Mouse (Mus musculus) forebrain, embryonic 13.5 days (tissue): ENCODE measurements at regions not wholly inside any gene's neighbourhood (a gene's known extent, or its start where the extent isn't known, plus 50 kb on each side); places are given as distances from the start of the nearest gene placed in this dataset.

Experiments
- ATAC-seq: fragments of 200-750 bp; cut with Nextera tagmentation; 2 replicates; pipeline ENCODE4 v1.8.0; 2017
- H3K27ac ChIP-seq: fragments of 300-500 bp; sonication (generic); 2 replicates; pipeline ENCODE4 v1.5.1; 2015; ENCODE audit warnings: inconsistent platforms, mild to moderate bottlenecking, moderate library complexity
- H3K27me3 ChIP-seq: fragments of 300-500 bp; sonication (generic); 2 replicates; pipeline ENCODE4 v1.6.1; 2015; ENCODE audit warnings: mild to moderate bottlenecking, inconsistent platforms
- H3K36me3 ChIP-seq: fragments of 300-500 bp; sonication (generic); 2 replicates; pipeline ENCODE4 v1.6.1; 2015; ENCODE audit warnings: mild to moderate bottlenecking, inconsistent platforms; ENCODE audit not compliant: poor library complexity, severe bottlenecking
- H3K4me1 ChIP-seq: fragments of 300-500 bp; sonication (generic); 2 replicates; pipeline ENCODE4 v1.6.1; 2015; ENCODE audit warnings: inconsistent platforms
- H3K4me2 ChIP-seq: fragments of 300-500 bp; sonication (generic); 2 replicates; pipeline ENCODE4 v1.6.1; 2015; ENCODE audit warnings: inconsistent platforms, mild to moderate bottlenecking, moderate library complexity
- H3K4me3 ChIP-seq: fragments of 300-500 bp; sonication (generic); 2 replicates; pipeline ENCODE4 v1.5.1; 2015; ENCODE audit warnings: mild to moderate bottlenecking, inconsistent platforms
- H3K9ac ChIP-seq: fragments of 300-500 bp; sonication (generic); 2 replicates; pipeline ENCODE4 v1.6.1; 2015; ENCODE audit warnings: mild to moderate bottlenecking, inconsistent platforms
- H3K9me3 ChIP-seq: fragments of 300-500 bp; sonication (generic); replicated peaks from 2 replicates; pipeline ENCODE4 v1.6.1; 2016; ENCODE audit warnings: inconsistent platforms
- WGBS: fragments of 180-500 bp; shearing (Covaris S2); methylation state at CpG from one replicate; pipeline ENCODE4 v1.1.7; 2015; 5-methylcytosine and 5-hydroxymethylcytosine counted together

DNA sequence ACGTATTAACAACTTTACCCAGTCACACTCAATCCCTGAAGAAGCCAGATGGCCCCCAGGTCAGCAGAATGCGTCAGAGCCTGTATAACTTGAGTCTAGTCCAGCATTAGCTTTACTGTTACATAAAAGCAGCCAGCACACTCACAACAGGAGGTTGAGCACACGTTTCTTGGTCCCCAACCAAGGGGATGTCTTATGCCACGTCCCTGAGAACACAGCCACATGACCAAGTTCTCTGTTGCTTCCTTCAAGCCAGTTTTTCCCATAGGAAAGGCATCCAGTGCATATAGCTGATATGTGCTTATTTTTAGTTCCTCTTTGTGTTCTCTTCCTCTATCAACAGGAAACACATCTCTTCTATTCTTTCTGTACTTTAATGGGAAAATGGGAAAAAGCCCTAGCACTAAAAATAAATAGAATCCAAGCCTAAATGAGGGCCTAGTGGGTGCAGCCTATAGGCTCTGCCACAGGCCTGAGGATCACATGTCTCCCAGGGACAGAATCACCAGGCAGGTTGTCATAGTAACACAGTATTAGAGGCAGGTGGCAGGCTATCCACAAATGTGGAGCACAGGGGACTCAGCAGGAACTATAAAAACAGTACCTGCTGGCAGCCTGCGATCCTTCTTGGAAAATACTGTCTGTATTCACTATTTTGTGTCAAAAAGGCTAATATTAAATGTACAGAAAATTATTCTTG lies 160.1 kb downstream of the Tmem17 start:
- Histone ChIP-seq H3K4me3 (no peak overlapping the region), H3K9me3 (no peaks in the 10 kb centered on the region), H3K36me3 (no peaks in the 10 kb centered on the region), H3K27me3 (no peaks in the 10 kb centered on the region), H3K4me2 (no peak overlapping the region), H3K9ac (no peak overlapping the region), H3K4me1 (peaks cover 11% of the 10 kb centered on the region), H3K27ac (peak overlapping the region; percentile 68)
- 33% methylated on average over 5 of the region's 5 CpGs for WGBS
- peak; percentile 97 for ATAC-seq

DNA sequence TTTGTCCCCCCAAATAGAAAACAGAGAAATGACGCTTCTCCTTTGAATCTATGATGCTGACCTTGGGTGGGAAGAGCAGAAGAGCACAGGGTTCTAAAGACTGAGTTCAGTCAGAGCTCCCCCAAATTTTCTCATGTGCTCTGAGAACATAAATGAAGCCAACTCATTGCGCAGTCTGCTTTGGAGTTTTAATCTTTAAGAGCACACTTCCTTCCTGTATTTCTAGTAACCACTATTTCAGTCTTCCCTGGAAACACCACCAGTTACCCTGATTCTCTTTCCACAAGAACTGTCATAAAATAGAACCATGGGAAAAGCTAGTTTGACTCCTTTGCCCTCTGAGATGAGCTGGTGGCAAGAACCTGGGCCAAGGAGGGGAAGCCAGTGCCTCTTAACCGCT lies 163.2 kb downstream of the Tmem17 start:
- H3K4me2 ChIP-seq: no peak overlapping the region
- H3K9ac ChIP-seq: no peak overlapping the region
- no peak overlapping the region for H3K4me3 ChIP-seq
- H3K36me3 ChIP-seq: no peaks in the 10 kb centered on the region
- no peak for ATAC-seq
- no peak overlapping the region for H3K27ac ChIP-seq
- H3K9me3 ChIP-seq: no peaks in the 10 kb centered on the region
- H3K4me1 ChIP-seq: peaks cover 11% of the 10 kb centered on the region
- WGBS: 89% methylated on average over 3 of the region's 3 CpGs
- H3K27me3 ChIP-seq: no peaks in the 10 kb centered on the region

DNA sequence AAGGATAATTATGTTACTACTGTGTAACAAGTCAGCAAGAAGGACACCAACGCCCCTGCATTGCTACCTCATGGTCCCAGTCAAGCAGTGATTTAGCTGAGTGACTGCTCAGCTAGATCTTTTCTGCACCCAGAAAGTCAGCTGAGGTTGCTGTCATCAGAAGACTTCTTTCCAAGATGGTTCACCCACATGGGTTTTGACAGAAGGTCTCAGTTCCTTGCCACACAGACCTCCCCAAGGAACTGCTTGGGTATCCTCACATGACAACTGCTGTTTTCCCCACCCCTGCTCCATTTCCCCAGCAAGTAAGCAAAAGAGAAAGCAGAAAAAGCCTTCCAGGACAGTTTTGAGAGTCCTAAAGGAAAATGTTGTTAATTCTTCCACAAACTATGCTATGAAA lies 163.9 kb downstream of the Tmem17 start:
- H3K27me3 ChIP-seq: no peaks in the 10 kb centered on the region
- H3K36me3 ChIP-seq: no peaks in the 10 kb centered on the region
- WGBS: 96% methylated on average over 1 of the region's 1 CpGs
- peaks cover 11% of the 10 kb centered on the region for H3K4me1 ChIP-seq
- no peak overlapping the region for H3K4me2 ChIP-seq
- no peak for ATAC-seq
- no peak overlapping the region for H3K27ac ChIP-seq
- no peak overlapping the region for H3K4me3 ChIP-seq
- no peaks in the 10 kb centered on the region for H3K9me3 ChIP-seq
- H3K9ac ChIP-seq: no peak overlapping the region

DNA sequence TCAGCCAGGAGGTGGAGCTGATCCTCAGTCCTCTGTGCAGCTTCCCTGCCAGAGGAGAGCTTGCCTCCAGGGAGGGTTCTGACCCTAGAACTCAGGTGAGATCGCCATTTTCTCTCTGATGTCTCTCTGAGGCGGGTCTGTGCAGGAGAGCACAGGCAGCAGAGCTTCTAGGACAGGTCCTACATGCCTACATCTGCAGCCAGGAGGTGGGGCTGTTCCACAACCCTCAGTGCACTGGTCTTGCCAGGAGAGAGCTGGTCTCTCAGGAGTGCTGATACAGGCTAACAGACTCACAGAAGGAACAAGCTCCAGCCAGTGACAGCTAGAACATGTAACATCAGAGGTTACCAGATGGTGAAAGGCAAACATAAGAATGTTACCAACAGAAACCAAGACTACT lies 165.4 kb downstream of the Tmem17 start:
- Histone ChIP-seq H3K4me1 (peaks cover 2% of the 10 kb centered on the region), H3K9me3 (no peaks in the 10 kb centered on the region), H3K9ac (no peak overlapping the region), H3K4me2 (no peak overlapping the region), H3K36me3 (no peaks in the 10 kb centered on the region), H3K4me3 (no peak overlapping the region), H3K27me3 (no peaks in the 10 kb centered on the region), H3K27ac (no peak overlapping the region)
- ATAC-seq: no peak
- 34% methylated on average over 2 of the region's 2 CpGs for WGBS

DNA sequence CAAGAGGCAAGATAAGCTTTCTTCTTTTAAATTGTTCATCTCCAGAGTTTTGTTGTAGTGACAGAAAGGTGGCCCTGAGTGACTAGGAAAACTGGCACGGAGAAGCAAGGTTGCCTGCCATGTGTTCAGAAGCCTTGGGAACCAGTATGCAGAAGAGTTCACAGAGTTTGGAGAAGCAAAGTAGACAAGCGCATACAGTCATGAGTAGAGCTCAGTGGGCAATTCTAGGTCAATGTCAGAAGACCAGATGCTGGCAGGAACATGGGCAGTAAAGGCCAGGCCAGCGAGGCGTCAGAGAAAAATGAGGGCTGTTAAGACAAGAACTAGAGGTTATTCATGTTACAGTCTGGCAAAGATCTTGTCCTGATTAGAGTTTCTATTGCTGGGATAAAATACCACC lies 172.7 kb downstream of the Tmem17 start:
- 92% methylated on average over 4 of the region's 4 CpGs for WGBS

DNA sequence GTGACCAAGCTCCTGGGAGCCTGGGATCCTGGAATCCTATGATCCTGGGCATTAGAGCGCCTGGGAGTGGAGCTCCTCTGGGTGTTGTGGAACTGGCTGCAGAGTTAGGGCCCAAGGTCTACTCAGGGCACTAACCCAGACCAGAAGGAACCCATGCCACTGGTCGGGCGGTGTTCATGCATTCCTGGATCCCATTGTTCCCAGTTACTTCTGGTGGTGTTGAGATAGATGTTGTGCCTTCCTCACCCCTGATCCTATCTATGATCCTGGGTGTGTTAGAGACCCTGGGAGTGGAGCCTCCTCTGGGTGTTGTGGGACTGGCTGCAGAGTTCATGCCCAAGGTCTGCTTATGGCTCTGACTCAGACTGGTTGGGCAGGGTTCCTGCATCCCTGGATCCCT lies 169.9 kb downstream of the B3gnt2 start:
- 90% methylated on average over 3 of the region's 3 CpGs for WGBS
- no peaks in the 10 kb centered on the region for H3K4me1 ChIP-seq
- no peak overlapping the region for H3K4me3 ChIP-seq
- no peak overlapping the region for H3K9ac ChIP-seq
- no peaks in the 10 kb centered on the region for H3K36me3 ChIP-seq
- no peak for ATAC-seq
- no peak overlapping the region for H3K4me2 ChIP-seq
- no peaks in the 10 kb centered on the region for H3K27me3 ChIP-seq
- H3K27ac ChIP-seq: no peak overlapping the region
- no peaks in the 10 kb centered on the region for H3K9me3 ChIP-seq

More for the DNA sequence above, 172.7 kb downstream of the Tmem17 start:
- H3K9ac ChIP-seq: no peak overlapping the region
- H3K27ac ChIP-seq: no peak overlapping the region
- no peaks in the 10 kb centered on the region for H3K9me3 ChIP-seq
- no peaks in the 10 kb centered on the region for H3K36me3 ChIP-seq
- no peaks in the 10 kb centered on the region for H3K27me3 ChIP-seq
- H3K4me3 ChIP-seq: no peak overlapping the region
- no peak overlapping the region for H3K4me2 ChIP-seq
- ATAC-seq: no peak
- H3K4me1 ChIP-seq: no peaks in the 10 kb centered on the region

DNA sequence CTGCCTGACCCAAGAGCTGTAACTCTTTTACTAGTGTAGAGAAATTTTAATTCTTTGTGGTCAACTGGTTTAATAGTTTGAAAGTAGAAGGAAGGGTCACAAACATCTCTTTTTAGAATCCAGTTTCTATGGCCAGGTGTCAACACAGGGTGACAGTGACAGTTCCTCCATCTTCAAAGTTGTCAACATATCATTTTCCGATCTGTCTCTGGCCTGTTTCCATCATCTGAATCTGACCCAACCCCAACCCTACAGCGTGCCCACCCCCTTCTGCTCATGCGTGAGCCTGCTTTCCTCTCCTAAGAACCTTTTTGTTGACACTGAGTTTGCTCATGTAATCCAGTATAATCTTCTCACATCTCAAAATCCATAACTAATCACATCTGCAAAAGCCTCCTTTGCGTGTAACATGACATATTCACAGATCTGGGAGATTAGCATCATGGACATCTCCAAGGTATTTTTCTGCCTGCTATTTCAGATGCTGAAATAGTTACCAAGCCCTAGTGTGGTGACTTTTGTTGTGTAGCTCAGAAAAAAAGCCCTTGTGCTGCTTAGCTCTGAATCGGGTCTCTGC lies 168.4 kb downstream of the B3gnt2 start:
- no peak overlapping the region for H3K4me3 ChIP-seq
- no peak overlapping the region for H3K9ac ChIP-seq
- H3K9me3 ChIP-seq: no peaks in the 10 kb centered on the region
- no peak overlapping the region for H3K4me2 ChIP-seq
- no peaks in the 10 kb centered on the region for H3K27me3 ChIP-seq
- no peak for ATAC-seq
- no peaks in the 10 kb centered on the region for H3K36me3 ChIP-seq
- 87% methylated on average over 5 of the region's 5 CpGs for WGBS
- H3K4me1 ChIP-seq: no peaks in the 10 kb centered on the region
- H3K27ac ChIP-seq: no peak overlapping the region

DNA sequence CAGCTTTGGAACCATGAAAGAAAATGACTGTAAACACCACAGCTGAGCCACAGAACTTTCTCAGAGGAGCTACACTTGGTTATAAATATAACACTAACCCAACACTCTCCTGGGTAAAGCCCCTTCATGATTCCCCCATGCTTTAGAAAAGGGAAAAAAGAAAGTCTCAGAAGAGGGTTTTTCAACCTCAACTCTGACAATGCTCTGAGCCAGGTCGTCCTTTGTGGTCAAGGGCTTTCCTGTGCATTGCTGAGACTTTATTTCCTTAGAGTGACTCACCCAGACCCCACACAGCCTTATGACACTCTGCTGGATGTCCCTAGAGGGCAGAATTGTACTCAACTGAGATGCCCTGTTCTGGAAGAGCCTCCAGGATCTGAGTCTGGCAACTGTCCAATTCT lies 167.8 kb downstream of the B3gnt2 start:
- H3K27me3 ChIP-seq: no peaks in the 10 kb centered on the region
- H3K4me1 ChIP-seq: peaks cover 3% of the 10 kb centered on the region; the same call in 1 of the 2 replicates
- H3K36me3 ChIP-seq: no peaks in the 10 kb centered on the region
- no peak overlapping the region for H3K4me2 ChIP-seq
- H3K9me3 ChIP-seq: no peaks in the 10 kb centered on the region
- no peak overlapping the region for H3K4me3 ChIP-seq
- 35% methylated on average over 1 of the region's 1 CpGs for WGBS
- H3K27ac ChIP-seq: no peak overlapping the region
- no peak for ATAC-seq
- no peak overlapping the region for H3K9ac ChIP-seq

DNA sequence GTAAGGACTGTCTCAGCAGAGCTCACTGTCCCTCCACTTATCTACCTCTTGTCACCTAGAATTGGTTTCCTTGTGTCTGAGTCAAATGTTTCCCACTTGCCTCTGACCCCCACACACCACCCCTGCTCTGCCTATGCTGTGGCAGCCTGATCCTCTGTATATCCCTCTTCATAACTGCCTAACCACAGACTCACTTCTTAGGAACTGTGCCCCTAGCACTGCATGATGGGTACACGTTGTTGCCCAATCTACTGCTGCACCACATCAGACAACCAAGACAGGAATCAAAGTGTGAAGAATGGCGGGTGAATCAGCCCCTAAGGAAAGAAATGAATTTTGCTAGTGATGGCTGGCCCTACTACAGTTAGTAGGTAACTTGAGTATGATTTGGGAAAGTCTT lies 167.4 kb downstream of the B3gnt2 start:
- Histone ChIP-seq H3K27ac (no peak overlapping the region), H3K4me1 (peaks cover 7% of the 10 kb centered on the region; the same call in 1 of the 2 replicates), H3K9ac (no peak overlapping the region), H3K27me3 (no peaks in the 10 kb centered on the region), H3K4me2 (no peak overlapping the region), H3K4me3 (no peak overlapping the region), H3K9me3 (no peaks in the 10 kb centered on the region), H3K36me3 (no peaks in the 10 kb centered on the region)
- ATAC-seq: no peak
- 82% methylated on average over 2 of the region's 2 CpGs for WGBS

DNA sequence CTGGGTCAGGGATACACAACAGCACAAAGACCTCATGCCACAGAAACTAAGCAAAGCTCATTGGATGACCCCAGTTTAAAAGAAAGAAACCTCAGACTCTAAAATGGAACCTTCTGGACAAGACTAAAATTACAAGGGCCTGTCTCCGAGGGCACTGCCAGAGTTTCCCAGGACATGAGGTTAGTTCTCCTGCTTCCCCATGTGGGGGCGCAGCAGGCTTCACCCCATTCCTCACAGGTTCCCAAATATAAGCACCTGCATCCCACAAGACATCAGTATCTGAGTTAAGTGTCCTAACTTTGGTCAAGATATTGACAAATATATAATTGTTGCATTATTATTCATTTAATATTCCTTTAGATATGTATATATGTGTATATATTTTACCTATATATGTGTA lies 166.8 kb downstream of the B3gnt2 start:
- Histone ChIP-seq H3K36me3 (no peaks in the 10 kb centered on the region), H3K27ac (no peak overlapping the region), H3K4me1 (peaks cover 13% of the 10 kb centered on the region), H3K9ac (no peak overlapping the region), H3K4me2 (no peak overlapping the region), H3K4me3 (no peak overlapping the region), H3K9me3 (no peaks in the 10 kb centered on the region), H3K27me3 (no peaks in the 10 kb centered on the region)
- 80% methylated on average over 2 of the region's 2 CpGs for WGBS
- ATAC-seq: no peak

DNA sequence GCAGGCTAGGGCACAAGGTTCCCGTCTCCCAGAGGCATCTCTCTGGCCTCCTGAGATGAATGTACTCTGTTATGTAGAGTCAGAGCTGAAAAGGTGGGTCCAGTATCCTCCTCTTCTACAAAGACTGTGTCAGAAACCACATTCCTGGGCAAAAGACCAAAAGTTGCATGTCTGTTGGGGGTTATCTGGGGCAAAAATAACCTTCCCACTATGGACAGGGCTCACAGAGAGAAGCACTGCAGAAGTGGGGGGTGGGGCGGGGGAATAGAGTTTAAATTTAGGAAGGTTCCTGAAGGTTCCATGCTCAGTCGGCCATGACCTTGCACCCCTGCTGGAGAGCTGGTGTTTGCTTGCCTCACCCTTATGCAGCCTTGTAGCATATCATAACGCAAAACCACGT lies 165.9 kb downstream of the B3gnt2 start:
- Histone ChIP-seq H3K4me3 (no peak overlapping the region), H3K9me3 (no peaks in the 10 kb centered on the region), H3K9ac (no peak overlapping the region), H3K4me2 (no peak overlapping the region), H3K27ac (no peak overlapping the region), H3K36me3 (no peaks in the 10 kb centered on the region), H3K4me1 (peaks cover 14% of the 10 kb centered on the region), H3K27me3 (no peaks in the 10 kb centered on the region)
- ATAC-seq: no peak
- WGBS: 85% methylated on average over 5 of the region's 5 CpGs

DNA sequence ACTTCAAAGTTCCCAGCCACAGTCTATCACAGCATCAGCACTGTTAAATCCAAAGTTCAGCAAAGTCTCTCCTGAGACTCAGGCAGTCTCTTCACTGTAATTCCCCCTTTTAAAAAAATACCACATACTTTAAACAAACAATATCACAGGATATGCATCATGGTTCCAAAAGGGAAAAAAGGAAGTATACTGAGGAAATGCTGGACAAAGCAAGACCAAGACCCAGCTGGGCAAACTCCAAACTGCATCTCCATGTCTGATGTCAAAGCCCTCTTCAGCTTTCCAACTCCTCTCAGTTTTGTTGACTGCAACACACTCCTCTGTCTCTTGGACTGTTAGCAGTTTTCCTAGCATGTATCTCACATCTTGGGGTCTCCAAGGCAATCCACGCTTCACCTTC lies 165.5 kb downstream of the B3gnt2 start:
- no peaks in the 10 kb centered on the region for H3K36me3 ChIP-seq
- no peak for ATAC-seq
- no peak overlapping the region for H3K4me3 ChIP-seq
- 79% methylated on average over 1 of the region's 1 CpGs for WGBS
- H3K4me2 ChIP-seq: no peak overlapping the region
- H3K9ac ChIP-seq: no peak overlapping the region
- peaks cover 14% of the 10 kb centered on the region for H3K4me1 ChIP-seq
- H3K27ac ChIP-seq: no peak overlapping the region
- no peaks in the 10 kb centered on the region for H3K9me3 ChIP-seq
- no peaks in the 10 kb centered on the region for H3K27me3 ChIP-seq
